Mouse (Mus musculus) embryonic facial prominence, embryonic 13.5 days (tissue): ENCODE results near the gene Ralgps2. TPM values are rescaled to one million over a fixed set of nuclear protein-coding genes. Genes with fewer than 3 reads are reported as not detected.

Source experiments
- ATAC-seq: fragments of 200-750 bp; cut with Nextera tagmentation; 2 replicates; pipeline ENCODE4 v1.8.0; 2017; ENCODE audit warnings: low read depth; ENCODE audit not compliant: insufficient number of reproducible peaks, insufficient read depth, low FRiP score, low TSS enrichment
- H3K27ac ChIP-seq: fragments of 300-500 bp; sonication (generic); 2 replicates; pipeline ENCODE4 v1.5.1; 2015; ENCODE audit warnings: moderate library complexity, mild to moderate bottlenecking, inconsistent platforms
- H3K27me3 ChIP-seq: fragments of 300-500 bp; sonication (generic); 2 replicates; pipeline ENCODE4 v1.6.1; 2015; ENCODE audit warnings: mild to moderate bottlenecking, inconsistent platforms
- H3K36me3 ChIP-seq: fragments of 300-500 bp; sonication (generic); 2 replicates; pipeline ENCODE4 v1.6.1; 2015; ENCODE audit warnings: mild to moderate bottlenecking, inconsistent platforms
- H3K4me1 ChIP-seq: fragments of 300-500 bp; sonication (generic); 2 replicates; pipeline ENCODE4 v1.6.1; 2015; ENCODE audit warnings: inconsistent platforms
- H3K4me2 ChIP-seq: fragments of 300-500 bp; sonication (generic); 2 replicates; pipeline ENCODE4 v1.6.1; 2015; ENCODE audit warnings: moderate library complexity, mild to moderate bottlenecking, inconsistent platforms
- H3K4me3 ChIP-seq: fragments of 300-500 bp; sonication (generic); 2 replicates; pipeline ENCODE4 v1.5.1; 2015; ENCODE audit warnings: mild to moderate bottlenecking, inconsistent platforms
- H3K9ac ChIP-seq: fragments of 300-500 bp; sonication (generic); 2 replicates; pipeline ENCODE4 v1.6.1; 2015; ENCODE audit warnings: mild to moderate bottlenecking, inconsistent platforms
- H3K9me3 ChIP-seq: fragments of 300-500 bp; sonication (generic); 2 replicates; pipeline ENCODE4 v1.6.1; 2016; ENCODE audit warnings: inconsistent platforms
- WGBS: fragments of 180-500 bp; shearing (Covaris S2); methylation state at CpG from one replicate; pipeline ENCODE4 v1.1.7; 2015; ENCODE audit warnings: mixed read lengths; 5-methylcytosine and 5-hydroxymethylcytosine counted together
- polyA plus RNA-seq: library from polyadenylated mRNA; unstranded; fragments of >200 nt; fragmentation: Nextera tagmentation; extraction: Ambion mirVana; gene quantifications from 2 replicates; pipeline ENCODE4 v1.2.1, GENCODE M21; 2015

Gene Ralgps2
- polyA plus RNA-seq, 1 experiment from 2014 or later: 92.8 TPM

DNA sequence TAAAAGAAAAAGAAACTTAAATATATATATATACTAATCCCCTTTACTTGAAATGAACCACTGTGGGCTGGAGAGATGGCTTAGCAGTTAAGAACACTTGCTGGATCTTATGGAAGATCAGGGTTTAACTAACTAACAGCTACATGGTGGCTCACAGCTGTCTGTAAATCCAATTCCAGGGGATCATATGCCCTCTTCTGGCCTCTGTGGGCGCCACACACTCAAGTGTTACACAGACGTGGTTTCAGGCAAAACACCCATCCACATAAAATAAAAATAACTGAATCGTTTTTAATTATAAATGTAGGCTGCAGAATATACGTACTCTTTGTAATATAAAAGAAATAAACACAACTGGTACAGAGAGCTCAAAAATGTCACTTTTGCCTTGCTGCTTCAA, 50.6 kb downstream of the Ralgps2 start:
- no peak overlapping the region for H3K9ac ChIP-seq
- 87% methylated on average over 4 of the region's 4 CpGs for WGBS
- H3K36me3 ChIP-seq: peaks cover 24% of the 10 kb centered on the region
- no peaks in the 10 kb centered on the region for H3K4me1 ChIP-seq
- H3K27me3 ChIP-seq: no peaks in the 10 kb centered on the region
- H3K27ac ChIP-seq: no peak overlapping the region
- H3K4me2 ChIP-seq: no peak overlapping the region
- no peaks in the 10 kb centered on the region for H3K9me3 ChIP-seq
- H3K4me3 ChIP-seq: no peak overlapping the region
- ATAC-seq: no peak

DNA sequence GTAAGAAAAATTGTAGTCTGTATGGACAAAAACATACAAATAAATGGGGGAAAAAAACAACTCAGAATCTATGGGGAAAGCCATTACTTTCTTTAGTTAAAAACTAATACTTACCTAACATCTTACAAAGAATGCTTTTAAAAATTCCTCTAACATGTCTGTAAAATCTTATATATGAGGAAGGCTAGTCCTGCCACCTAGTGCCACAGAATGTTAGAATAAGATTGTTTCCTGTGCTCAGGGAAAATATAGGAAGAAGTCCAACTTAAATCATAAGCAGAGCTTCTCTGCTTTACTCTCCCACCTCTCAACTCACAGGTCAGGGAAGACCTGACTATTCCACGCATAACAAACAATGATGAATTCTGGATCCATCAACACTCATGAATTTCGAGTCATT, 53.5 kb downstream of the Ralgps2 start:
- Histone ChIP-seq H3K4me1 (no peaks in the 10 kb centered on the region), H3K36me3 (peaks cover 38% of the 10 kb centered on the region)
- no peak for ATAC-seq

DNA sequence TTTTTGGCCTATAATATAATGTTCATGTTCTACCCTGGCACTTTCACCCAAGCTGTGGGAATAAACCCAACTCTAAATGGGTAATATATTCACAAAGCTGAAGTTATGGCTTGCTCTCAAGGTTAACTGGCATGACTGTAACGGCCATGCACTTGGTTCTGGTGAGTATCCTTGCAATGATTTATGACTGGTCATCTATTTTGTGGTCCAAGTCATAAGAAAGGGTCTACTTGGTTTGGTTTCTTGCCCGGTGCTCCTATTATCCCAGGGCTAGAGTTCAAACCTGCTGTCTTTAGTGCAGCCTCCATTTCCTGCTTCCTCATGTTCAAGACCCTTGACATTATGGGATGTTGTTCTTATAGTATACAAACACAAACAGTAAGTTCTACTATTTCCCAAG, 54.6 kb downstream of the Ralgps2 start:
- no peak overlapping the region for H3K4me2 ChIP-seq
- H3K9ac ChIP-seq: no peak overlapping the region
- H3K27ac ChIP-seq: no peak overlapping the region
- no peak for ATAC-seq
- WGBS: 90% methylated on average over 2 of the region's 2 CpGs
- H3K27me3 ChIP-seq: no peaks in the 10 kb centered on the region
- H3K9me3 ChIP-seq: no peaks in the 10 kb centered on the region
- no peaks in the 10 kb centered on the region for H3K4me1 ChIP-seq
- H3K36me3 ChIP-seq: peaks cover 38% of the 10 kb centered on the region
- H3K4me3 ChIP-seq: no peak overlapping the region

More for the DNA sequence above, 53.5 kb downstream of the Ralgps2 start:
- no peak overlapping the region for H3K4me2 ChIP-seq
- no peak overlapping the region for H3K9ac ChIP-seq
- no peak overlapping the region for H3K4me3 ChIP-seq
- H3K27ac ChIP-seq: no peak overlapping the region
- WGBS: 89% methylated on average over 2 of the region's 2 CpGs
- no peaks in the 10 kb centered on the region for H3K9me3 ChIP-seq
- H3K27me3 ChIP-seq: no peaks in the 10 kb centered on the region

DNA sequence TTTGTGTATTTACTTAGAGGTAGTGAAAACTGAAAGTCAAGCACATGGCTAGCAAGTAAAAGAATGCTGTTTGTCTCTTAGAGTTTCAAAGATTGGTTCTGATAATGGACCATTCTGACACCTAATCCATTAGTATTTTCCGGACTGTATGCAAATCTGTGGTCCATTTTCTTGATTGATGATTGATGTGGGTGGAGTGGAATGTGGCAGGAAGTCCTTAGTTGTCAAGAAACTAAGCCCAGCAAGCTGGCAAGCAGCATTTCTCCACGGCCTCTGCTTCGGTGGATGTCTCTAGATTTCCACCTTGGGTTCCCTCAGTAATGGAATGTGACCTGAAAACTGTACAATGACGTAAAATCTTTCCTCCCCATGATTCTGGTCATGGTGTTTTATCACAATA, 68.8 kb downstream of the Ralgps2 start:
- H3K9ac ChIP-seq: no peak overlapping the region
- 86% methylated on average over 4 of the region's 4 CpGs for WGBS
- H3K4me2 ChIP-seq: no peak overlapping the region
- peaks cover 17% of the 10 kb centered on the region for H3K36me3 ChIP-seq
- H3K4me1 ChIP-seq: no peaks in the 10 kb centered on the region
- H3K27me3 ChIP-seq: no peaks in the 10 kb centered on the region
- H3K4me3 ChIP-seq: no peak overlapping the region
- ATAC-seq: no peak
- no peaks in the 10 kb centered on the region for H3K9me3 ChIP-seq
- H3K27ac ChIP-seq: no peak overlapping the region

DNA sequence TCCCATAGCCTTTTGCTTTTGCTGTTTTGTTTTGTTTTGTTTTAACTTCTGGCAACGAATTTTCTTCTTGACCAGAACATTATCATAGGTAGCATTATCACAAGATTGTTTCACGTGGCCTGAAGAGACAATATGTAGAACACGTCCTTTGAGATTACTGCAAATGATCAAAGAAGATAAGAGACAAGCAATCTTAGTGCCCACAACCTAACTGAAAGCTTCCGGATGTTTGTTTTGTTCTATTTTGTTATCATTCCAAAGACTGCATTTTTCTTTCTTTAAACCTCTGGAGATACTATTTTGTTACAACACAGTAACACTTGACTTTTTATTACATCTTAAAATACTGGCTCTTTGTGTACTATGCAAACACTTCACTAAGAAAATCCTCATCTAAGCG, 69.4 kb downstream of the Ralgps2 start:
- peaks cover 17% of the 10 kb centered on the region for H3K36me3 ChIP-seq
- H3K27ac ChIP-seq: no peak overlapping the region
- no peak for ATAC-seq
- no peaks in the 10 kb centered on the region for H3K27me3 ChIP-seq
- H3K9ac ChIP-seq: no peak overlapping the region
- no peaks in the 10 kb centered on the region for H3K9me3 ChIP-seq
- no peaks in the 10 kb centered on the region for H3K4me1 ChIP-seq
- H3K4me3 ChIP-seq: no peak overlapping the region
- 92% methylated on average over 5 of the region's 5 CpGs for WGBS
- no peak overlapping the region for H3K4me2 ChIP-seq

DNA sequence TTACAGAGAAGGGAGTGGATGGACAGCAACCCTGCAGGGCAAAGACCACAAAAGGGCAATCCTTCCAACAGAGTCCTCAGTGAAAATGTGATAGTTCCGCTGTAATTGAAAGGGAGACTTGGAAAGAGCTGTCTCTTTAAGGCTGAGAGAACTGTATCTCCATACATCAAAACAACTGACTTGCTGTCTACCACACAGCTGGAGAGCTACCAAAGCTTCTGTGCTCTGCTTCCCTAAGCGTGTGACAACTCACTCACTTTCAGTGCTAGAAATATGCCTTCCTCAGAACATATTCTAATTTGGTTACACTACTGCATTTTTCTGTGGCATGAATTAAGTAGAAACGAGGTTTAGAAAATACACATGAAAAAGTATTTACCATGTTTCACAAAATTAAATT, 75.2 kb downstream of the Ralgps2 start:
- H3K36me3 ChIP-seq: no peaks in the 10 kb centered on the region
- H3K4me3 ChIP-seq: no peak overlapping the region
- no peaks in the 10 kb centered on the region for H3K9me3 ChIP-seq
- 38% methylated on average over 3 of the region's 3 CpGs for WGBS
- peaks cover 18% of the 10 kb centered on the region for H3K4me1 ChIP-seq
- H3K27ac ChIP-seq: peak overlapping the region; percentile 24; the same call in 1 of the 2 replicates
- no peaks in the 10 kb centered on the region for H3K27me3 ChIP-seq
- H3K9ac ChIP-seq: no peak overlapping the region
- no peak for ATAC-seq
- no peak overlapping the region for H3K4me2 ChIP-seq

DNA sequence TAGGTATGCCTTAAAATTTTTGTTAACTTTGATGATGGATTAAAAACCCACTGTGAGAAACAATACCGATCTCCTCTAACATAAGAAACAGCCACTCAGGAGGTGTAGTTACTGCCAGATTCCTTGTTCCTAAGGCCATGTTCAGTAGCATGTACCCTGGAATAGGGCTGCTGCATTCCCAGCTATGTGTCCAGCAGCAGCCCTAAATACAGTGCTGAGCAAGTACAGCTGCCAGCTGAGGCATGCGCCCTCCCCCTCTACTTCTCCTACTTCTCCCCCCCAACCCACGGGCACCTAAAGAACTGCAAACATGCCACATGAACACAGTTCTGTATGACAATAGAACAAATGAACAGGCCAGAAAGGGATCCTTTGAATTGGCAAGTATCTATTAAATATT, 75.7 kb downstream of the Ralgps2 start:
- H3K4me3 ChIP-seq: no peak overlapping the region
- H3K4me1 ChIP-seq: peaks cover 19% of the 10 kb centered on the region
- peak overlapping the region; percentile 24; the same call in 1 of the 2 replicates for H3K27ac ChIP-seq
- 64% methylated on average over 3 of the region's 3 CpGs for WGBS
- H3K9me3 ChIP-seq: no peaks in the 10 kb centered on the region
- no peak for ATAC-seq
- H3K36me3 ChIP-seq: no peaks in the 10 kb centered on the region
- no peaks in the 10 kb centered on the region for H3K27me3 ChIP-seq
- no peak overlapping the region for H3K4me2 ChIP-seq
- no peak overlapping the region for H3K9ac ChIP-seq

DNA sequence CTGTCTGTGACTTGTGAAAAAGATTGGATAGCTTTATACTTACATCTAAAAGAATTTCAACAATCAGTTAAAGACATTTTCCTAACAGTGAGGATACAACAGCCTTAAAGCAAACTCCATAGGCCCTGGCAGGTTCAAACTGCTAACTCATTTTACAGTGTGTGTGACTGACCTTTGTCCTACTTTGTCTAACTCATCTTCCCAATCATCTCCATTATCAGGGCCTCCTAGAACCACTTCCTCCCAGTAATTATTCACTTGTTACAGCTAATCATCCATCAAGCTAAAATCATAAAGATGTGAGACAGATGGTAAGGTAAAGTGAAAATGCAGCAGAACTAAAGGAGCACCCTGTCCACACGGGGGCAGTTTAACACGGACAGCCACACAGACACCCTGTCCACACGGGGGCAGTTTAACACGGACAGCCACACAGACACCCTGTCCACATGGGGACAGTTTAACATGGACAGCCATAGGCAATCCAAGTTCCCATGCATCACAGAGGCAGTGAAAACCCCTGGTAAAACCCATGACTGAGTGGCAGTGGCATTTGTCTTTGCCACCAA, 77.9 kb downstream of the Ralgps2 start:
- Histone ChIP-seq H3K9me3 (no peaks in the 10 kb centered on the region), H3K4me2 (no peak overlapping the region), H3K4me1 (peaks cover 19% of the 10 kb centered on the region), H3K27me3 (no peaks in the 10 kb centered on the region), H3K27ac (no peak overlapping the region), H3K36me3 (peaks cover under 1% of the 10 kb centered on the region; the same call in 1 of the 2 replicates), H3K9ac (no peak overlapping the region), H3K4me3 (no peak overlapping the region)
- 51% methylated on average over 4 of the region's 4 CpGs for WGBS
- no peak for ATAC-seq

DNA sequence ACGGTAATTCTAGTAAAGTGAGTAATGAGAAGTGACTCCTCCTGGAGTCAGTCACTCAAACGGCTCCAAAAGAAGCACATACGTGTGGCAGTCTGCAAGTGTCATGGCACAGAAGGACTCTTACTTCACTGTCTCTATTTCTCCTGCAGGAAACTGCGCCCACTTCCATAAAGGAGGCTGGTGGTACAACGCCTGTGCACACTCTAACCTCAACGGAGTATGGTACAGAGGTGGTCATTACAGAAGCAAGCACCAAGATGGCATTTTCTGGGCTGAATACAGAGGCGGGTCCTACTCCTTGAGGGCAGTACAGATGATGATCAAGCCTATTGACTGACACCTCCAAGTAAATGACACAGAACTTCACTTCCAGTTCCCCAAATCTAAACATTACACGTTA, 79.2 kb downstream of the Ralgps2 start:
- Histone ChIP-seq H3K4me2 (no peak overlapping the region), H3K9me3 (no peaks in the 10 kb centered on the region), H3K4me1 (peaks cover 19% of the 10 kb centered on the region), H3K27me3 (no peaks in the 10 kb centered on the region), H3K27ac (no peak overlapping the region), H3K4me3 (no peak overlapping the region), H3K9ac (no peak overlapping the region), H3K36me3 (peaks cover 5% of the 10 kb centered on the region; the same call in 1 of the 2 replicates)
- 68% methylated on average over 8 of the region's 8 CpGs for WGBS
- no peak for ATAC-seq

DNA sequence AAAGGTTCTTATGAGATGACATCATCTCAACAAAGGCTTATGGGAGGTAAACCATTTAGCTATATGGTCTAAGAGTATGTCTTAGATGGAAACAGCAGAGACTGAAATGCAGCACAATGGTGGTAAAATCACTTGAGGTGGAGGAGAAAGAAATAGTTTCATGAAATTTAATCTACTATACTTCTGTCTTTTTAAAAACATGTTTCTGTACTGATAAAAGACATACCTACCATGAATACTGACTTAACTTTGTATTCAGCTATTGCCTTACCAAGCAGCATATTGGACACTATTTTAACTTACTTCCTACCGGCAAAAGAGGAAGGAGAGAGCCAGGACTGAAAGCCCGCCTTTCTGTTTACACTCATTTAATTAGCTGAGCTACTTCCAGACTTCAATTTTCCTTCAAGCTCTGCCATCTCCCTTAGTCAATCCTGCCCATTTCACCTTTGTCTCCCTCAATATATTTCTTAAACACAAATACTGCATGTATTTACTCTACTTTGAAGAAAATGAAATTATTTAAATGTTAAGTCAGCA, 79.6 kb downstream of the Ralgps2 start:
- no peak overlapping the region for H3K4me2 ChIP-seq
- H3K4me1 ChIP-seq: peaks cover 19% of the 10 kb centered on the region
- H3K4me3 ChIP-seq: no peak overlapping the region
- 39% methylated on average over 2 of the region's 2 CpGs for WGBS
- no peak for ATAC-seq
- peaks cover 5% of the 10 kb centered on the region; the same call in 1 of the 2 replicates for H3K36me3 ChIP-seq
- H3K27ac ChIP-seq: no peak overlapping the region
- H3K9me3 ChIP-seq: no peaks in the 10 kb centered on the region
- H3K27me3 ChIP-seq: no peaks in the 10 kb centered on the region
- H3K9ac ChIP-seq: no peak overlapping the region

DNA sequence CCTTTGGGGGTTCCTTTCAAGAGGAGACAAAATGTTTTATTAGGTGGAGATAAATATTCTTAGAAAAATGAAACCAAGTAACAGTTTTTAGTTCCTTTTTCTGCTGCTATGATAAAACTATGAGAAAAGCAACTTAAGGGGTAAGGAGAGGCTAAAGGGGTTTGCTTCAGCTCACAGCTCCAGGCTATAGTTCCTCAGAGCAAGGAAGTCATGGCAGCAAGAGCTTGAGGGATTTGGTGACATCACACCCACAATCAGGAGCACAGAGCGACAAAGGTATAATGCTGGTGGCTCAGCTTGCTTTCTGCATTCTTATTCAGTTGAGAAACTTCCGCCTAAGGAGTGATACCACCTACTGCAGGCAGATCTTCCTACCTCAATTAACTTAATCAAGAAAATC, 80.3 kb downstream of the Ralgps2 start:
- no peak overlapping the region for H3K4me3 ChIP-seq
- no peak overlapping the region for H3K27ac ChIP-seq
- ATAC-seq: no peak
- H3K4me2 ChIP-seq: no peak overlapping the region
- WGBS: 81% methylated on average over 2 of the region's 2 CpGs
- no peaks in the 10 kb centered on the region for H3K27me3 ChIP-seq
- peaks cover 10% of the 10 kb centered on the region; the same call in 1 of the 2 replicates for H3K36me3 ChIP-seq
- no peaks in the 10 kb centered on the region for H3K9me3 ChIP-seq
- H3K4me1 ChIP-seq: peaks cover 15% of the 10 kb centered on the region
- no peak overlapping the region for H3K9ac ChIP-seq

DNA sequence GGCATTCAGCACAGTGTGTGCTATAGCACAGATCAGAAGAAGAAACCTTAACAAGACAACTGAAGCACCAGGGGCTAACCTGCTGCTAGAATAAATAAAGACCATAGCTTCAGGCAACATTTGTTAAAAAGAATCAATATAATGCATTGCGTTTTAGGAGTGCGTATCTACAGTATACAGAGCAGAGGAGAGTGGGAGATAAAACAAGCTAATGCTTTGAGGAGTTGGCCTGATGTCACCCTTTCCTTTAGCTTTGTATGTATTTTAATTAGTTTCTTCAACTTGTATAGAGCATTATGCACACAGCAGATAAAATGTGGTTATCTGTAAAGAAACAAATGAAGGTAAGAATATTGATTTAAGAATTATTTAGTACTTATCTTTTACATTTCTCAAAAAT, 82.8 kb downstream of the Ralgps2 start:
- Histone ChIP-seq H3K4me2 (no peak overlapping the region), H3K27ac (no peak overlapping the region), H3K27me3 (no peaks in the 10 kb centered on the region), H3K4me1 (peaks cover 21% of the 10 kb centered on the region), H3K36me3 (peaks cover 10% of the 10 kb centered on the region; the same call in 1 of the 2 replicates), H3K9ac (no peak overlapping the region), H3K4me3 (no peak overlapping the region), H3K9me3 (no peaks in the 10 kb centered on the region)
- 90% methylated on average over 2 of the region's 2 CpGs for WGBS
- no peak for ATAC-seq
